Mouse (Mus musculus): ENCODE data around the gene Myl6. TPM values are rescaled to one million over a fixed set of nuclear protein-coding genes. Genes with fewer than 3 reads are reported as not detected.

Myl6 gene
- polyA plus RNA-seq, 1 experiment = 1,416 TPM

DNA sequence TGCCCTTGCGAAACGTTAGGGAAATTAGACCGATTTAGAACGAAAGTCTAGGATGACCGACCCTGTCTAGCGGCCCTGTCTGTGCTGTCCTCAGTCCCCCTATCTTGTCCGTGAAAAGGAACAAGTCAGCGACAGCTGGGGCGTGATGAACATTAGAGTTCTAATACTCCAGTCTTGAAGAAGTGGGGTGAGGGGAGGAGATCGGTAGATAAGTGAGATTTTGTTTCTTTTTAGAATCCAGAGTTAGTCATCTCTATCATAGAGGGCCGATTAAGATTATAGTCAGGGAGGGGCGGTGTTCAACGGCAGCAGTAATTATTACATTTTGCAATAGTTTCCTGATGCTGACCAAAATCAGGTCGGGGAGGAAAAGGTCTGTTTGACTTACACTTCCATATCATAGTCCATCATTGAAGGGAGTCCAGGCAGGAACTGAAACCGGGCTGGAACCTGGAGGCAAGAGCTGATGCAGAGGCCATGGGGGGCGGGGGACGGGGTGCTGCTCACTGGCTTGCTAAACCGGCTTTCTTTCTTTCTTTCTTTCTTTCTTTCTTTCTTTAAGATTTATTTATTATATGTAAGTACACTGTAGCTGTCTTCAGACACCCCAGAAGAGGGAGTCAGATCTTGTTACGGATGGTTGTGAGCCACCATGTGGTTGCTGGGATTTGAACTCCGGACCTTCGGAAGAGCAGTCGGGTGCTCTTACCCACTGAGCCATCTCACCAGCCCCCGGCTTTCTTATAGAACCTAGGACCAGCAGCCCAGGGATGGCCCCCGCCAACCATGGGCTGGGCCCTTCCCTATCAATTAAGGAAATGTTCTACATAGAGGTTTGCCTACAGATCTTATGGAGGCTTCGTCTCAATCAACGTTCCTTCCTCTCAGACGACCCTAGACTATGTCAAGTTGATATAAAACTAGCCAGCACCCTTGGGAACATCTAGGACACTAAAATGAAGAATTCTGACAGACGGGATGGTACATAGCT lies 32.7 kb upstream of the Myl6 start:
- Histone ChIP-seq H3K36me3 (ENCODE audit: control insufficient read depth, insufficient read depth, low read length) (no peaks in the 10 kb centered on the region), H3K27ac (ENCODE audit: insufficient read depth, low read depth, low read length) (no peak overlapping the region; the same call in 1 of the 2 replicates), H3K27me3 (replicated peaks; ENCODE audit: control insufficient read depth, insufficient read depth, low read length) (no peaks in the 10 kb centered on the region), H3K4me3 (ENCODE audit: insufficient read depth, low read depth, low read length) (peak overlapping the region; percentile 52), H3K4me1 (ENCODE audit: control insufficient read depth, insufficient read depth, low read length) (no peaks in the 10 kb centered on the region; the same call in 1 of the 2 replicates)
- 28% methylated on average over 28 of the region's 28 CpGs for WGBS
- TF ChIP-seq POLR2A (IDR thresholded peaks at IDR 0.05; ENCODE audit: low read depth, low read length) (no peak), CTCF (conservative IDR thresholded peaks at IDR 0.05; ENCODE audit: insufficient read depth, insufficient read length, low read depth, low read length) (no peak)
- no peak for DNase-seq

DNA sequence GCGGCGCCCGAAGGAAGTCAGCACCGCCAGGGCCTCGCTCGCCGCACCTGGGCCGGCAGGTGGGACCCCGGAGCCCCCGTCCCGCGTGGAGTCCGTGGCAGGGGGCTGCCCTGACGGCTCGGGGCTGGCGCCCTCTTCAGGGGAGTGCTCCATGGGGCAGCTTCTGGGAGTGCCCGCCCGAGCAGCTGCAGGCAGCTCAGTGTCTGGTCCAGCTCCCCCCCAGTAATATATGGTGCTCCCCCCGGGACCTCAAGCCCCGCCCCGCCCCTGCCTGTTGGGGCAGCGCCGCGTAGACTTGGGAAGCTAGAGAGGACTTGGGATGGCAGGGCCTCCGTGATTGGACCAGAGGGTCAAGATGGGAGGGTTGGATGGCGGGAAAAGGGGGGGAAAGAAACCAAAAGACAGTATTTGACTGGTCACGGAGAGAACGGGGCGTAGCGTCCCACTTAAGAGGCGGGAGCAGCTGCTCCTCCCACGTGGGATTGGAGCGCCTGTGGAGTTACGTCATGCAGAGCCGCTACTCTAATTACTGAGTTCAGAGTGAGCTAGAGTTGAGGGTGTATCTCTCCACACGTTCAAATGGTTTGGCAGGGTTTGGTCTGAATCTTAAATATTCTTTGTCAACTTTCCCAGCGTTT lies 31.8 kb upstream of the Myl6 start, which contains the start of gene Esyt1:
TSS of gene Esyt1 (minus strand) at position 201 of the 638 bp plus-strand sequence.
- TF ChIP-seq CTCF (conservative IDR thresholded peaks at IDR 0.05; ENCODE audit: insufficient read depth, insufficient read length, low read depth, low read length) (0 out of 2 replicates have a peak, but pooled peaks have one; percentile 0), POLR2A (IDR thresholded peaks at IDR 0.05; ENCODE audit: low read depth, low read length) (peak; percentile 46)
- DNase-seq = peak; percentile 99
- Histone ChIP-seq H3K27me3 (replicated peaks; ENCODE audit: control insufficient read depth, insufficient read depth, low read length) (no peaks in the 10 kb centered on the region), H3K4me3 (ENCODE audit: insufficient read depth, low read depth, low read length) (peak within 1 kb of the TSS; percentile 69), H3K36me3 (ENCODE audit: control insufficient read depth, insufficient read depth, low read length) (no peaks in the 10 kb centered on the region), H3K4me1 (ENCODE audit: control insufficient read depth, insufficient read depth, low read length) (no peaks in the 10 kb centered on the region; the same call in 1 of the 2 replicates), H3K27ac (ENCODE audit: insufficient read depth, low read depth, low read length) (no peak within 1 kb of the TSS; the same call in 1 of the 2 replicates)
- WGBS = under 1% methylated on average over 37 of the region's 37 CpGs

DNA sequence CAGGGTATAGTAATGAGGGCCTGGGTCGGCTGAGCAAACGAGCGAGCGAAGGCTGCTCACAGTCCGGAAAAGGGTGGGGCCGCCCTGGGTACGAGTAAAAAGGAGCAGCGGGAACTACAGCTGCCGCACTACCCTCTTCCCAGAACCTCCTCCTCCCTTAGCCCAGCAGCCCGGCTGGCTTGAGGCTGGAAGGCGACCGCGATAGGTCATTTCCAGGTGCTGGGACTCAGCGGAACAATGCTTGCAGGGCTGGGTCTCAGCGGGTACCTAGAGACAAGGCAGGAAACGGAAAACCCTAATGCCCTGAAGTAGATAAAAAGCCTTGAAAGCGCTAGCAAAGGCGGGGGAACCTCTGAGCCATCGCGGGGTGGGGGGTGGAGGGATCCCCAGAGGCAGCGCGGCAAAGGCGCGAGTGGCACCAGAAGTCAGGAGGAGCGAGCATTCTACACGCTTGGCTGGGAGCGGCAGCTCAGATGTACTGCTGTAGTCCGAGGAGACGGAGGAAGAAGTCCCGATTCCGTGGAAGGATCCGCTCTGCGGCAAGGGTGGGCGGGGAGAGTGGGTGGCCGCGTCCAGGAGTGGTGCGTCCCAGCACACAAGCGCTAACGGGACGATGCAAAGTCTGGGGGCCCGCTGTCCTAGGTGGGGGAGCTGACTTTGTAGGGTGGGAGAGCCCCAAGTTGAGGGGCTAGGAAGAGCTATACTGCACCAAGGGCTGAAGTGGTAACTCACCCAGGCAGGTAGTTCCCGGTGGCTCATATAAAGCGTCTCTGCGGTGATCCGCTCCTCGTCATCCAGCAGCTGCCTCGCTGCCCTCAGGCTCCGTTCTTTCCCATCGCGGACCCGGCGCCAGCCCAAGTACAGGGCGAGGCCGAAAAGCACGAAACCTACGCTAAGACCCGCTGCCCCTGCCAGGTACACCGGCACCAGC lies 31.1 kb upstream of the Myl6 start:
- no peaks in the 10 kb centered on the region; the same call in 1 of the 2 replicates for H3K4me1 ChIP-seq (ENCODE audit: control insufficient read depth, insufficient read depth, low read length)
- H3K36me3 ChIP-seq (ENCODE audit: control insufficient read depth, insufficient read depth, low read length) = no peaks in the 10 kb centered on the region
- peak overlapping the region; percentile 69 for H3K4me3 ChIP-seq (ENCODE audit: insufficient read depth, low read depth, low read length)
- 2% methylated on average over 58 of the region's 58 CpGs for WGBS
- no peak for TF ChIP-seq CTCF (conservative IDR thresholded peaks at IDR 0.05; ENCODE audit: insufficient read depth, insufficient read length, low read depth, low read length)
- no peak for TF ChIP-seq POLR2A (IDR thresholded peaks at IDR 0.05; ENCODE audit: low read depth, low read length)
- peak; percentile 49 for DNase-seq
- no peak overlapping the region for H3K27ac ChIP-seq (ENCODE audit: insufficient read depth, low read depth, low read length)
- no peaks in the 10 kb centered on the region for H3K27me3 ChIP-seq (replicated peaks; ENCODE audit: control insufficient read depth, insufficient read depth, low read length)

DNA sequence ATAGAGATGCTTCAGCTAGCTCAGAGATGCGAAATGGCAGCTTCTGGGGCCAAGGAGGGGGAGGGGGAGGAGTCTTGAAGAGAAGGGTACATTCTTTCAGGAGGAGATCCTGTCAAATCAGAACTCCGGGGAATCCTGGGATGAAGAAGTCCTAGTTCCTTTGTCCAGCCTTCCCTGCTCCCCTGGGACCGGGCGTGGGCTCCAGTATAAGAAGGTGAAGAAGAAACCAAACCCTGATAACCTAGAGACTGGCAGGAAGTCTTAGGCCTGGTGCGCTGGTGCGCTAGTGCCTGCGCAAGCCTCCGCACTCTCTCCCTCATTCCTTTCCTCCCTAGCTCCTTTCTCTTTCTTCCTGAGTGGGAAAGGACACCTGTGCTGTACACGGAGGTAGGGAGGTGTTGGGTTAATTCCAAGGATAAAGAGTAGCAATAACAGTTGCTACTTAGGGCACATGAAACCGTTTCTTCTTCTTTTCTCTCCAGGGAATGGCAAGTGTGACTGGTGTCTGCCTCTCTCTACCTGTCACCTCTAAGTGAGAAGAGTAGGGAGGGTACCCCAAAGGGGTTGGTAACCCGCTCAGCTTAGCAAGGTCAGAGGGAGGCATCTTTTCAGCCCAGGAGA lies 30.3 kb upstream of the Myl6 start:
- Histone ChIP-seq H3K36me3 (ENCODE audit: control insufficient read depth, insufficient read depth, low read length) (no peaks in the 10 kb centered on the region), H3K27ac (ENCODE audit: insufficient read depth, low read depth, low read length) (no peak overlapping the region), H3K4me1 (ENCODE audit: control insufficient read depth, insufficient read depth, low read length) (no peaks in the 10 kb centered on the region; the same call in 1 of the 2 replicates), H3K27me3 (replicated peaks; ENCODE audit: control insufficient read depth, insufficient read depth, low read length) (no peaks in the 10 kb centered on the region), H3K4me3 (ENCODE audit: insufficient read depth, low read depth, low read length) (peak overlapping the region; percentile 69)
- TF ChIP-seq POLR2A (IDR thresholded peaks at IDR 0.05; ENCODE audit: low read depth, low read length) = no peak
- no peak for TF ChIP-seq CTCF (conservative IDR thresholded peaks at IDR 0.05; ENCODE audit: insufficient read depth, insufficient read length, low read depth, low read length)
- DNase-seq = no peak
- 58% methylated on average over 11 of the region's 11 CpGs for WGBS

DNA sequence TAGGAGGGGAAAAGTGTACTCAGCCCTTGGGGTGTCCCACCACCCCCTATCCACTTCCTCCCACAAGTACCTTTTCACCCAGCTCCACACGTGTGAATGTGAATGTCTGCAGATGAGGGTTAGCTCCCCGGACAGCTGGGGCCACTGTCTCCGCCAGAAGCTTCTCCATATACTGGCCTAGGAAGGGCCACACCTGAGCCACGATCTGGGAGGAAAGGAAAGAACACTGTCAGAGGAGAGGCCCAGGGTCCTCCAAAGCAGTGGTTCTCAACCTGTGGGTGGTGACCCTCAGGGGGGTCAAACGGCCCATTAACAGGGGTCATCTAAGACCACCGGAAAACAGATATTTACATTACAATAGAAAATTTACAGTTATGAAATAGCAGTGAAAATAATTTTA lies 28.4 kb upstream of the Myl6 start:
- Histone ChIP-seq H3K36me3 (ENCODE audit: control insufficient read depth, insufficient read depth, low read length) (no peaks in the 10 kb centered on the region), H3K4me3 (ENCODE audit: insufficient read depth, low read depth, low read length) (no peak overlapping the region), H3K4me1 (ENCODE audit: control insufficient read depth, insufficient read depth, low read length) (no peaks in the 10 kb centered on the region; the same call in 1 of the 2 replicates), H3K27ac (ENCODE audit: insufficient read depth, low read depth, low read length) (no peak overlapping the region), H3K27me3 (replicated peaks; ENCODE audit: control insufficient read depth, insufficient read depth, low read length) (no peaks in the 10 kb centered on the region)
- no peak for DNase-seq
- 80% methylated on average over 6 of the region's 6 CpGs for WGBS
- TF ChIP-seq CTCF (conservative IDR thresholded peaks at IDR 0.05; ENCODE audit: insufficient read depth, insufficient read length, low read depth, low read length) = no peak
- TF ChIP-seq POLR2A (IDR thresholded peaks at IDR 0.05; ENCODE audit: low read depth, low read length) = no peak

DNA sequence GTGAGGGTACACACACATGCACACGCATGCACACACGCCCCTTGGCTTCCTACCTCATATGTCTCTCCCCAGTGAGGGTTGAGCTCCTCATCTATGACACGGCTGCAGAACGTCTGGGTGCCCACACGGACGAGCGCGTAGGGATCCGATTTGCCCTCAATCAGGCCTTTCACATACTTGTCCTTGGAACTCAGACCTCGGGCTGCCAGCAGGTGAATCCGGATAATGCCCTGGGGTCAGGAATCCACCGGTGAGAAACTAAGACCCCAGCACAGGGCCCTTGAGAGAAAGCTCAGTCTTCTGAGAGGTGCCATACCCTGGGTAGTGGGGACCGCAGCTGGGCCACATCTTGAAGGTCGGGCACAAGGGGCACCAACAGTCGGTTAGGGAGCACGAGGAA lies 26.6 kb upstream of the Myl6 start:
- Histone ChIP-seq H3K36me3 (ENCODE audit: control insufficient read depth, insufficient read depth, low read length) (no peaks in the 10 kb centered on the region), H3K4me1 (ENCODE audit: control insufficient read depth, insufficient read depth, low read length) (no peaks in the 10 kb centered on the region), H3K27me3 (replicated peaks; ENCODE audit: control insufficient read depth, insufficient read depth, low read length) (no peaks in the 10 kb centered on the region), H3K27ac (ENCODE audit: insufficient read depth, low read depth, low read length) (no peak overlapping the region), H3K4me3 (ENCODE audit: insufficient read depth, low read depth, low read length) (no peak overlapping the region)
- WGBS = 91% methylated on average over 16 of the region's 16 CpGs
- no peak for DNase-seq
- TF ChIP-seq CTCF (conservative IDR thresholded peaks at IDR 0.05; ENCODE audit: insufficient read depth, insufficient read length, low read depth, low read length) (no peak), POLR2A (IDR thresholded peaks at IDR 0.05; ENCODE audit: low read depth, low read length) (no peak)

Data from kidney, adult 2 months (tissue).